Mouse (Mus musculus): Measurements from ENCODE around the gene Sgk2.

GRCm38 (mm10) chr2:163052826-163053225 lies 65.7 kb downstream of the Sgk2 start:
- TF ChIP-seq CTCF (IDR thresholded peaks at IDR 0.05; ENCODE audit: borderline replicate concordance, control insufficient read depth, extremely low read depth, insufficient read depth, low read length, poor library complexity) (no peak), POLR2A (IDR thresholded peaks at IDR 0.05; ENCODE audit: control insufficient read depth, extremely low read depth, insufficient read depth, low read length, poor library complexity) (no peak)
